Mouse (Mus musculus) forebrain, embryonic 11.5 days (tissue): Measurements from ENCODE around the gene Tmem19. TPM values are rescaled to one million over a fixed set of nuclear protein-coding genes. Genes with fewer than 3 reads are reported as not detected.

ENCODE experiments used
- ATAC-seq: fragments of 200-750 bp; cut with Nextera tagmentation; replicated peaks from 2 replicates; pipeline ENCODE4 v1.8.0; 2017; ENCODE audit warnings: moderate TSS enrichment; ENCODE audit not compliant: low FRiP score
- DNase-seq: peaks from one replicate; pipeline ENCODE4 v3.0.0-alpha.2; 2017; ENCODE audit warnings: low spot score
- H3K27ac ChIP-seq: fragments of 300-500 bp; sonication (generic); 2 replicates; pipeline ENCODE4 v1.5.1; 2014; ENCODE audit warnings: low read depth, low read length
- H3K27me3 ChIP-seq: fragments of 300-500 bp; sonication (generic); 2 replicates; pipeline ENCODE4 v1.6.1; 2014; ENCODE audit warnings: mild to moderate bottlenecking, low read length, mixed read lengths; ENCODE audit not compliant: control insufficient read depth, insufficient read depth
- H3K36me3 ChIP-seq: fragments of 300-500 bp; sonication (generic); 2 replicates; pipeline ENCODE4 v1.6.1; 2014; ENCODE audit warnings: mild to moderate bottlenecking, low read length, moderate library complexity, mixed read lengths; ENCODE audit not compliant: control insufficient read depth, insufficient read depth
- H3K4me1 ChIP-seq: fragments of 300-500 bp; sonication (generic); replicated peaks from 2 replicates; pipeline ENCODE4 v1.6.1; 2014; ENCODE audit warnings: low read length, mixed read lengths; ENCODE audit not compliant: control insufficient read depth, insufficient read depth
- H3K4me2 ChIP-seq: fragments of 300-500 bp; sonication (generic); 2 replicates; pipeline ENCODE4 v1.6.1; 2014; ENCODE audit warnings: low read depth, mild to moderate bottlenecking, low read length, moderate library complexity, mixed read lengths; ENCODE audit not compliant: severe bottlenecking
- H3K4me3 ChIP-seq: fragments of 300-500 bp; sonication (generic); 2 replicates; pipeline ENCODE4 v1.5.1; 2014; ENCODE audit warnings: low read depth, low read length
- H3K9ac ChIP-seq: fragments of 300-500 bp; sonication (generic); 2 replicates; pipeline ENCODE4 v1.6.1; 2014; ENCODE audit warnings: low read length
- H3K9me3 ChIP-seq: fragments of 300-500 bp; sonication (generic); 2 replicates; pipeline ENCODE4 v1.6.1; 2016; ENCODE audit warnings: low read length, mixed read lengths; ENCODE audit not compliant: control insufficient read depth
- WGBS: fragments of 180-500 bp; shearing (Covaris S2); extraction: QIAGEN DNeasy Blood & Tissue Kit; methylation state at CpG from one replicate; pipeline ENCODE4 v1.1.7; 2014; 5-methylcytosine and 5-hydroxymethylcytosine counted together
- polyA plus RNA-seq: library from polyadenylated mRNA; unstranded; fragments of >200 nt; fragmentation: Nextera tagmentation; extraction: Ambion mirVana; gene quantifications from 2 replicates; pipeline ENCODE4 v1.2.1, GENCODE M21; 2014

The Tmem19 gene
- polyA plus RNA-seq, 1 experiment from 2014 or later: 32.6 TPM

GRCm38 (mm10) chr10:115355016-115355415, 7.3 kb downstream of the Tmem19 start:
- Histone ChIP-seq H3K4me1 (no peaks in the 10 kb centered on the region), H3K4me3 (no peak overlapping the region), H3K36me3 (no peaks in the 10 kb centered on the region; the same call in 1 of the 2 replicates), H3K27me3 (no peaks in the 10 kb centered on the region), H3K9me3 (no peaks in the 10 kb centered on the region), H3K27ac (no peak overlapping the region), H3K9ac (no peak overlapping the region), H3K4me2 (no peak overlapping the region)
- ATAC-seq: no peak
- no peak for DNase-seq
- WGBS: 89% methylated on average over 6 of the region's 6 CpGs

DNA sequence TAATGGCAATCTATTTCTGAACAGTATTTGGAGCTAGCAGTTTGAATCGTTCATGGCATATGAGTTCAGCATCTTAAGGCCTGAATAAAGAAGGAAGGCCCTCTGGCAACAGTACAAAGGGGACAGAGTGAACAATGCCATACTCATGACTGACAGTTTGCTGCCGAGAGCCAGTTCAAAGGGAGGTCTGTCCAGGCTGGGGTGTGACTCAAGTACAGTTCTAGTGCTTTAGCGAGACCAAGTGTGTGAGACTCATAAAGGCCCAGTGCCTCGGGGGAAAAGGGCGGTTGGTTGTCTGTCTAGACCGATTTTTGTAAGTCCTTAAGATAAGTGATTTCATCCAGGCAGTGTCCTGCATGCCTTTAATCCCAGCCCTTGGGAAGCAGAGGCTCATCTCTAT, 7.7 kb downstream of the Tmem19 start:
- Histone ChIP-seq H3K9ac (no peak overlapping the region), H3K4me1 (no peaks in the 10 kb centered on the region), H3K36me3 (no peaks in the 10 kb centered on the region; the same call in 1 of the 2 replicates), H3K4me2 (no peak overlapping the region), H3K9me3 (no peaks in the 10 kb centered on the region), H3K4me3 (no peak overlapping the region), H3K27me3 (no peaks in the 10 kb centered on the region), H3K27ac (no peak overlapping the region)
- ATAC-seq (no peak), DNase-seq (no peak)
- WGBS: 70% methylated on average over 6 of the region's 6 CpGs

DNA sequence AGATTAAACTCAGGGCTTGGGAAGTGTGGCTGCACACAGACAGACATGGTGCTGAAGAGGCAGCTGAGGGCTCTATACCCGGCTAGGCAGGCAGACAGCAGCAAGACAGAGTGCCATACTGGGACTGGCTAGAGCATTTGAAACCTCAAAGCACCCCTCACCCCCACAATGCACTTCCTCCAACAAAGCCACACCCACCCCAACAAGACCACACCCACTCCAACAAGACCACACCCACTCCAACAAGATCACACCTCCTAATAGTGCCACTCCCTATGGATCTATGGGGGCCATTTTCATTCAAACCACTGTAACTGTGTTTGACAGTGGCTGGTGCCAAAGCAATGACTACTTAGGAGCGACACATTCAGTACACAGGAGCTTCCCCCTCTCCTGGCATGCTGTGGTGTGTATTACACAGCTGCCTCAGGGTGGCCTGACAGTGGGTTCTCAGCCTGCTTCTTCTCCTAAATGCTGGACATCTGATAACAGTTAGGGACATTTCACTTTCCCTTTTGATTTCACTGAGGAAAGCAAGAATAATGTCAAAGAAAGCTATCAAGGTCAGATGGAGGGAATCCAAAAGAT, 11.4 kb downstream of the Tmem19 start:
- H3K4me3 ChIP-seq: no peak overlapping the region
- H3K27ac ChIP-seq: no peak overlapping the region
- ATAC-seq: no peak
- H3K4me1 ChIP-seq: no peaks in the 10 kb centered on the region
- no peak overlapping the region for H3K4me2 ChIP-seq
- H3K9ac ChIP-seq: no peak overlapping the region
- no peaks in the 10 kb centered on the region for H3K27me3 ChIP-seq
- 89% methylated on average over 2 of the region's 2 CpGs for WGBS
- H3K36me3 ChIP-seq: no peaks in the 10 kb centered on the region
- no peaks in the 10 kb centered on the region for H3K9me3 ChIP-seq
- no peak for DNase-seq

- WGBS: 89% methylated on average over 7 of the region's 7 CpGs
- no peaks in the 10 kb centered on the region for H3K9me3 ChIP-seq
- no peak overlapping the region for H3K27ac ChIP-seq
These were observed 12.8 kb downstream of the Tmem19 start for GRCm38 (mm10) chr10:115349509-115349908.

DNA sequence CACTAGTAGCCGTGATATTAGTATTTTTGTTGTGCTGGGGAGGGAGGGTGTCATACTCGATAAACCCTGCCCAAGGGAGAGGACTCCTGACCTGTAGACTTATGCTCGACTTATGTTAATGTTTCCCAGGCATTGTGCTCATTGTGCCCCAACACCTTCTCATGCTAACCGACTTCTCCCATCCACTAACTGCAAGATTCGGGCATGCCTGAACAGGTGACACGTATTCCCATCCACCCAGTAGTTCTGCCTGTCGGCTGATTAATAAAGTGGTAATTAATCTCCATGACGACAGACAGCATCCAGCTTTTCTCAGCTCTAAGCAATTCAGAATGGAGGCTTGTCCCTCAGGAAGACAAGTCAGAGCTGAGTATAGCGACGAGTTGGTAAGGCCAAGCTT, 13.3 kb downstream of the Tmem19 start:
- DNase-seq (no peak), ATAC-seq (no peak)
- Histone ChIP-seq H3K4me1 (no peaks in the 10 kb centered on the region), H3K27ac (no peak overlapping the region), H3K36me3 (no peaks in the 10 kb centered on the region), H3K4me2 (no peak overlapping the region), H3K4me3 (no peak overlapping the region), H3K27me3 (no peaks in the 10 kb centered on the region), H3K9ac (no peak overlapping the region), H3K9me3 (no peaks in the 10 kb centered on the region)
- 78% methylated on average over 10 of the region's 10 CpGs for WGBS

More at GRCm38 (mm10) chr10:115349509-115349908, 12.8 kb downstream of the Tmem19 start:
- ATAC-seq (no peak), DNase-seq (no peak)
- no peak overlapping the region for H3K4me3 ChIP-seq
- no peaks in the 10 kb centered on the region for H3K36me3 ChIP-seq
- H3K27me3 ChIP-seq: no peaks in the 10 kb centered on the region
- H3K4me2 ChIP-seq: no peak overlapping the region
- H3K9ac ChIP-seq: no peak overlapping the region
- no peaks in the 10 kb centered on the region for H3K4me1 ChIP-seq

GRCm38 (mm10) chr10:115348131-115348530, 14.2 kb downstream of the Tmem19 start:
- H3K27me3 ChIP-seq: no peaks in the 10 kb centered on the region
- ATAC-seq (no peak), DNase-seq (no peak)
- no peaks in the 10 kb centered on the region for H3K9me3 ChIP-seq
- no peak overlapping the region for H3K4me2 ChIP-seq
- no peak overlapping the region for H3K27ac ChIP-seq
- H3K4me1 ChIP-seq: no peaks in the 10 kb centered on the region
- 85% methylated on average over 6 of the region's 6 CpGs for WGBS
- no peaks in the 10 kb centered on the region for H3K36me3 ChIP-seq
- H3K4me3 ChIP-seq: no peak overlapping the region
- no peak overlapping the region for H3K9ac ChIP-seq

GRCm38 (mm10) chr10:115346444-115346843, 15.9 kb downstream of the Tmem19 start:
- Histone ChIP-seq H3K9me3 (no peaks in the 10 kb centered on the region), H3K9ac (no peak overlapping the region), H3K4me3 (no peak overlapping the region), H3K4me2 (no peak overlapping the region), H3K4me1 (no peaks in the 10 kb centered on the region), H3K27ac (no peak overlapping the region), H3K36me3 (no peaks in the 10 kb centered on the region), H3K27me3 (no peaks in the 10 kb centered on the region)
- ATAC-seq (no peak), DNase-seq (no peak)

- Histone ChIP-seq H3K36me3 (no peaks in the 10 kb centered on the region), H3K4me2 (no peak overlapping the region), H3K27ac (no peak overlapping the region), H3K27me3 (no peaks in the 10 kb centered on the region), H3K4me1 (no peaks in the 10 kb centered on the region), H3K9me3 (no peaks in the 10 kb centered on the region), H3K4me3 (no peak overlapping the region), H3K9ac (no peak overlapping the region)
- ATAC-seq: no peak
- DNase-seq: no peak
- WGBS: 85% methylated on average over 4 of the region's 4 CpGs
These were observed 19.4 kb downstream of the Tmem19 start for GRCm38 (mm10) chr10:115342771-115343425.

GRCm38 (mm10) chr10:115339820-115340328, 22.4 kb downstream of the Tmem19 start:
- no peak for ATAC-seq
- 92% methylated on average over 7 of the region's 7 CpGs for WGBS

More at GRCm38 (mm10) chr10:115339820-115340328, 22.4 kb downstream of the Tmem19 start:
- H3K36me3 ChIP-seq: no peaks in the 10 kb centered on the region
- H3K27ac ChIP-seq: no peak overlapping the region
- H3K27me3 ChIP-seq: no peaks in the 10 kb centered on the region
- H3K4me2 ChIP-seq: no peak overlapping the region
- DNase-seq: no peak
- H3K9ac ChIP-seq: no peak overlapping the region
- no peaks in the 10 kb centered on the region for H3K4me1 ChIP-seq
- H3K4me3 ChIP-seq: no peak overlapping the region
- no peaks in the 10 kb centered on the region for H3K9me3 ChIP-seq
